Mouse (Mus musculus) heart, postnatal 0 days (tissue): ENCODE measurements around the gene Crebzf. TPM values are rescaled to one million over a fixed set of nuclear protein-coding genes. Genes with fewer than 3 reads are reported as not detected.

Experiments used
- ATAC-seq: fragments of 200-750 bp; cut with Nextera tagmentation; 2 replicates; pipeline ENCODE4 v1.8.0; 2017; ENCODE audit warnings: low read depth, moderate number of reproducible peaks, moderate library complexity; ENCODE audit not compliant: insufficient read depth
- DNase-seq: peaks from one replicate; pipeline ENCODE4 v3.0.0-alpha.2; 2016; ENCODE audit warnings: low spot score
- H3K27ac ChIP-seq: fragments of 300-500 bp; sonication (generic); 2 replicates; pipeline ENCODE4 v1.5.1; 2014; ENCODE audit warnings: low read depth, mild to moderate bottlenecking
- H3K27me3 ChIP-seq: fragments of 300-500 bp; sonication (generic); 2 replicates; pipeline ENCODE4 v1.6.1; 2014; ENCODE audit warnings: low read length, mixed read lengths; ENCODE audit not compliant: control insufficient read depth, insufficient read depth
- H3K36me3 ChIP-seq: fragments of 300-500 bp; sonication (generic); replicated peaks from 2 replicates; pipeline ENCODE4 v1.6.1; 2014; ENCODE audit warnings: low read length, mixed read lengths; ENCODE audit not compliant: control insufficient read depth, insufficient read depth
- H3K4me1 ChIP-seq: fragments of 300-500 bp; sonication (generic); 2 replicates; pipeline ENCODE4 v1.6.1; 2014; ENCODE audit warnings: antibody characterized with exemption; ENCODE audit not compliant: control insufficient read depth, insufficient read depth
- H3K4me2 ChIP-seq: fragments of 300-500 bp; sonication (generic); 2 replicates; pipeline ENCODE4 v1.6.1; 2014; ENCODE audit warnings: low read depth, mild to moderate bottlenecking, low read length, moderate library complexity
- H3K4me3 ChIP-seq: fragments of 300-500 bp; sonication (generic); 2 replicates; pipeline ENCODE4 v1.5.1; 2014; ENCODE audit warnings: low read depth, low read length
- H3K9ac ChIP-seq: fragments of 300-500 bp; sonication (generic); replicated peaks from 2 replicates; pipeline ENCODE4 v1.6.1; 2014; ENCODE audit warnings: low read depth, low read length, mixed read lengths
- H3K9me3 ChIP-seq: fragments of 300-500 bp; sonication (generic); replicated peaks from 2 replicates; pipeline ENCODE4 v1.6.1; 2016; ENCODE audit warnings: low read length; ENCODE audit not compliant: control insufficient read depth
- CTCF ChIP-seq: IDR thresholded peaks from 2 replicates; pipeline ENCODE4 v1.5.1; 2016; ENCODE audit warnings: antibody characterized with exemption, control low read depth, low read depth
- EP300 ChIP-seq: IDR thresholded peaks from 2 replicates; pipeline ENCODE4 v1.6.1; 2016; ENCODE audit warnings: antibody characterized with exemption, low read depth
- WGBS: fragments of 180-500 bp; shearing (Covaris S2); extraction: QIAGEN DNeasy Blood & Tissue Kit; methylation state at CpG from one replicate; pipeline ENCODE4 v1.1.7; 2014; 5-methylcytosine and 5-hydroxymethylcytosine counted together
- polyA plus RNA-seq: library from polyadenylated mRNA; unstranded; fragments of >200 nt; fragmentation: Nextera tagmentation; extraction: Ambion mirVana; gene quantifications from 2 replicates; pipeline ENCODE4 v1.2.1, GENCODE M21; 2015
- total RNA-seq: library from RNA; depleted of rRNA; stranded (reverse); fragments of >200 nt; gene quantifications from 2 replicates; pipeline ENCODE4 v1.2.3, GENCODE M21; 2014; ENCODE audit warnings: low replicate concordance; rRNA removed

The Crebzf gene
- total and polyA plus RNA-seq, 2 experiments from 2014 or later = 10.6 to 49.3 TPM

GRCm38 (mm10) chr7:90482607-90483006 is 40.1 kb downstream of the Crebzf start:
- ATAC-seq (no peak), DNase-seq (no peak)
- Histone ChIP-seq H3K4me3 (no peak overlapping the region), H3K36me3 (no peaks in the 10 kb centered on the region), H3K4me2 (no peak overlapping the region), H3K9me3 (no peaks in the 10 kb centered on the region), H3K27ac (no peak overlapping the region), H3K27me3 (0 out of 2 replicates have a peak, but pooled peaks cover 2% of the 10 kb centered on the region), H3K9ac (no peak overlapping the region), H3K4me1 (no peaks in the 10 kb centered on the region)
- TF ChIP-seq EP300 (no peak), CTCF (no peak)
- 83% methylated on average over 2 of the region's 2 CpGs for WGBS

Other genes starting within 250 kb of the Crebzf start
- not detected in 2 replicates for gene Ccdc83, start 177.0 kb upstream of the Crebzf start, total RNA-seq
- gene Ccdc83, start 177.0 kb upstream of the Crebzf start, polyA plus RNA-seq = not detected in 2 replicates
- 4.6 and 7.0 TPM in 2 replicates for gene Sytl2, start 140.5 kb upstream of the Crebzf start, total RNA-seq
- gene Sytl2, start 140.5 kb upstream of the Crebzf start, polyA plus RNA-seq = 8.0 and 8.7 TPM in 2 replicates
- not detected in 2 replicates for gene Ccdc89, start 16.2 kb upstream of the Crebzf start, total RNA-seq
- gene Ccdc89, start 16.2 kb upstream of the Crebzf start, polyA plus RNA-seq = 0.30 and 0.51 TPM in 2 replicates
- gene Tmem126a, start 14.5 kb downstream of the Crebzf start, total RNA-seq = 82.2 and 107 TPM in 2 replicates
- gene Tmem126a, start 14.5 kb downstream of the Crebzf start, polyA plus RNA-seq = 185 and 187 TPM in 2 replicates
- gene Tmem126b, start 33.3 kb downstream of the Crebzf start, total RNA-seq = 6.8 and 12.7 TPM in 2 replicates
- gene Tmem126b, start 33.3 kb downstream of the Crebzf start, polyA plus RNA-seq = 30.6 and 35.7 TPM in 2 replicates
- gene Dlg2, start 33.9 kb downstream of the Crebzf start, total RNA-seq = 2.3 and 8.6 TPM in 2 replicates
- 1.3 and 2.1 TPM in 2 replicates for gene Dlg2, start 33.9 kb downstream of the Crebzf start, polyA plus RNA-seq